Mouse (Mus musculus) neural tube, embryonic 10.5 days (tissue): ENCODE measurements at regions not wholly inside any gene's neighbourhood (a gene's known extent, or its start where the extent isn't known, plus 50 kb on each side); places are given as distances from the start of the nearest gene placed in this dataset.

Experiments used
- DNase-seq: peaks from one replicate; pipeline ENCODE4 v3.0.0-alpha.2; 2017; ENCODE audit warnings: low spot score; ENCODE audit errors: extremely low spot score

GRCm38 (mm10) chr14:105783428-105783827 is 113.2 kb downstream of the Spry2 start:
- no peak for DNase-seq

- no peak for DNase-seq
These were observed 116.9 kb downstream of the Spry2 start for GRCm38 (mm10) chr14:105779760-105780159.

DNA sequence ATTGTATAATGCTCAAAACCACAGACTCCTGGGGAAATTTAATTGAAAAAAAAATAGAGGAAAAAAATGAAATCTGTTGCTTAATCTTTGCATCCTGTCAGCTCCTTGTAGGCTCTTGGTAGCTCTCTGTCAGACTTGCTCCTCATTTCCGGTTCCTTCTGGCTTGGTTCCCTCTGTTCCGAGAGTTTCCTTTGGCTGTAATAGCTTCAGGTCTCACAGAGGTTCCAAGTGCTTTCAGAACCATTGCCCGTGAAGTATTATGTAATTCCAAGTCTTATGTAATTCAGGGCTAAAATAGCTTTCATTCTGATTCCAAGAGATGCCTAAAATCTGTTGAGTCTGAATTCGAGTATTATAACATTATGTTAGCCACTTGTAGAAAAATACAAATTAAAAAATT is 117.3 kb downstream of the Spry2 start:
- no peak for DNase-seq

DNA sequence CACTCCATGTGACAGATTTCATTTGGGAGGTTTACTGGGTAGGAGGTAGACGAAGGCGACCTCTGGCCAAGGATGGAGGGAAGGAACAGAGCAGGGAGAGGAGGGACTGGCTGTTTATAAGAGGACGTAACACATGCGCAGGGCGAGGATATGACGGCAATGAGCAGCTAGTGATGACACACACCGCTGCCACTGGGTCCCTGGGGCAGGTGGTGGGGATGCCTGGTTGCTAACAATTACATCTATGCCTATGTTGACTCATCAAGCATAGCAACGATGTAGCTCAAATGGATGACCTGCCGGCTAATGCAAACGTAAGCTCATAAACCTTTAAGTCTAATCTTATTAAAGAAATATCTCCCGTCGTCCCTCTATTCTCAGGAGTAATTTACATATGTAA is 122.9 kb downstream of the Spry2 start:
- no peak for DNase-seq

- DNase-seq = no peak
These were observed 129.5 kb downstream of the Spry2 start for GRCm38 (mm10) chr14:105767100-105767499.

DNA sequence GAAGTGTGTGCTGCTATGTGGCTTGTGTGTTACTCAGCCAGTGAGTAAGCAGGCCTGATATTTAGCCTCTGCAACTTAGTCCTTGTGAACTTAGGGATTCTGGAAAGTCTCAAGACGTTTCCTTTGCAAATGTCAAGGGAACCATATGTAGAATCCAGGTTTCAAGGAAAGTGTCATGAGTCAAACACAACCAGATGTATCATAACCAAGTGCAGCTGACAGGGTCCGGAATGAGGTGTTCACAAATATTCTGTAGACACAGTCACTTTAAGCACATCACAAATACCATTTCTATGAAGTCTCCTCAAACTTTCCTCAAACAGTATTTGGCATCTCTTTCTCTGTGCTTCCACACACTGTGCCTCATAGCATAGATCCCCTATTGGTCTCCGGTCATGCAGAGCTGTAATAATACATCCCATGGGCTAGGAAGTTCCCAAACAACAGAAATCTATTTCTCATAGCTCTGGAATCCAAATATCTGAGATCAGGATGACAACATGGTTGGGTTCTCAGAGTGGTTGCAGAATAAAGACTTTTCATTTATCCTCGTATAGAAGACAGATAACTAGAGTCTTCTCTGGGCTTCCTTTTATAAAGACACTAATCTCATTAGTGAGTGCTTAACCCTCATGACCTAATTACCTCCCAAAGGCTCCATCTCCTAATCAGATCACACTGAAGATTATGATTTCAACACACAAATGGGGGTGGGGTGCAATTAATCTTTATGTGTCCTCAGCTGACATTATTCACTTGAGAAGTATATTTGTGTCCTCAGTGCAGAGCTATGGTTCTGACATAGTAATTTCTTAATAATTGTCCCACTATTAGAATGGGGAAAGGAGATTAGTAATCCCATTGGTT is 143.9 kb downstream of the Spry2 start:
- no peak for DNase-seq

- DNase-seq = no peak
These were observed 144.9 kb downstream of the Spry2 start for GRCm38 (mm10) chr14:105751762-105752161.

- DNase-seq = no peak
These were observed 152.0 kb downstream of the Spry2 start for GRCm38 (mm10) chr14:105744578-105744977.

DNA sequence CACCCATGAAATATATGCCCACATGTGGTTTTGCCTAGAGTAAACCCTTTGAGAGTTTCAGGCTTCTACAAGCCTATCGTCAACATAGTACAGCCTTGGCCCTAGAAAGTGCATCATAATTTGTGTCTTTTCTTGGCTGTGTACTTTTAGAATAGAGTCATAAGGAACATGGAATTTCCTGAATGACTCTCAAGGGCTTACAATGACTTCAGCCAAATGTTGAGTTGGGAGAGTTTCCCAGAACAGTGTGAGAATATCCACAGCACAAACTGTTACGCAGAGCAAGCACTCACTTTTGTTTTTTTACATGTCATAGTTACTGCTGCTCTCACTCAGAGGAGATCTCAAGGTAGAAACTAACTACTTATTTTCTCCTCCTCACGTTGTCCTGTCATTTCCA is 152.5 kb downstream of the Spry2 start:
- no peak for DNase-seq

DNA sequence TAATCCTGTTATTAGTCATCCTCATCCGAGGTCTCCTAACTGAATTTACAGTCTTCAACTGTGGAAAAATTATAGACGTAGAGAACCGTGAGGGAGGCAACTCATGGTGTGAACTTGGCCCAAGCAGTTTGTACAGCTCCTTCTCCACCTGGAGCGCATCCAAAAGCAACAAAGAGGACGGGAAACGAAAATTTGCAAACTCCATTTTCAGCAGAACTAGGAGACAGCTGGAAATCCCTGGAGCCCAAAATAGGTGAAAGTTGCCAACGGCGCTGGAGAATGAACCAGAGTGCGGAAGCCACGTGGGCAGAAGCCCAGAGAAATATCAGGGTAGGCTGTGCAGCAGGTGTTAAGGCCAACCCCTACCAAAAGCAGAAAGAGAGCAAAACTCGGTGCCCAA is 155.7 kb downstream of the Spry2 start:
- DNase-seq = no peak

- DNase-seq = no peak
These were observed 158.1 kb downstream of the Spry2 start for GRCm38 (mm10) chr14:105738568-105738967.

GRCm38 (mm10) chr14:105736352-105736751 is 160.3 kb downstream of the Spry2 start:
- DNase-seq = no peak

DNA sequence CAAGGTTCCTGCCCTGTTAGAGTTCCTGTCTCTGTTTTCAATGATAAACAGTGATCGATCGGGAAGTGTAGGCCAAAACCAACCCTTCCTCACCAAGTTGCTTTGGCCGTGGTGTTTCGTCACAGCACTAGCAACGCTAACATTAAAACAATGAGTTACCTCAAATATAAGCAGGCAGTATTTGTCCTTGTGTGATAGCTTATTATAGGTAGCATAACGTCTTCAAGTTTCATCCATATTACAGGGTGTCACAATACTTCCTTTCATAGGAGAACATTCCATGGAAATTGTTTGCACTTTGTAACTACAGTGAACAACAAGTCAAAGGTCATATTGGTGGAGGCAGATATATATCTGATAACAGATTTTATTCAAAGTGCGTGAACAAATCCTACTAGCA is 162.3 kb downstream of the Spry2 start:
- no peak for DNase-seq

- DNase-seq = no peak
These were observed 163.4 kb downstream of the Spry2 start for GRCm38 (mm10) chr14:105733013-105733728.

DNA sequence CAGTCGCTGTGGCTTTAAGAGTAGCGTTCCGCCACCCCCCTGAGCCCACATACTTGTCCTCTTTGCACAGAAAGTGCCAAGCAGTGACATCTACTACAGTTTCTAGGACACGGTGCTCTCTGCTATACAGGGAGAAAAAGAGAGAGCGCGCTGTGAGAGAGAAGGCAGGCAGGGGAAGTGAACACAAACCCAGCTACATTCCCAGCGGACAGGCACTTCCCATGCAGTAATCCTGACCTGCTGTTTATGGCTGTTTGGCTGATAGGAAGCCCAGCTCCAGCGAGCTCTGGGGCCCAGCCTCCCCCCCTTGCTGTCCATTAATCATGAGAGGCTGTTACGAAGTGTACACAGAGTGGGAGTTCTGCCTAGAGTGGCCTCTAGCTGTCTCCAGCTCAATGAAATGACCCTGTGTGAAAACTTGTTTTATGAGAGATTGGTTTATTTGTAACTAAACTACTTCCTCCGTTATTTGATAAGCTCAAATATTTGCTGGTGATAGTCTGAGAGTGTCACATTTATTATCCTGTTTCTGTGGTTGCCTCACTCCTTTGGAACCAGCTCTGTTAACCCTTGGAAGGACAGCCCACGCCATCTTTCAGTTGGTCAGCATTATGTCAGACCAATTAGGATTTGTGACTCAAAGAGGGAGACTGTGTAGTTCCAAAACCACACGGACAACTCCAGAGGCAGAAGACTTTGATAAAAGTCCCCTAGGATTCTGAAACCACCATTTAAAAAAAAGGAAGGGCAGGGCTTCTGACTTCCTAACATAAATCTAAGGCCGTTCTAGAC is 164.2 kb downstream of the Spry2 start:
- DNase-seq = peak; percentile 83

GRCm38 (mm10) chr14:105730786-105731185 is 165.8 kb downstream of the Spry2 start:
- DNase-seq = peak; percentile 24

- no peak for DNase-seq
These were observed 167.8 kb downstream of the Spry2 start for GRCm38 (mm10) chr14:105728841-105729240.

DNA sequence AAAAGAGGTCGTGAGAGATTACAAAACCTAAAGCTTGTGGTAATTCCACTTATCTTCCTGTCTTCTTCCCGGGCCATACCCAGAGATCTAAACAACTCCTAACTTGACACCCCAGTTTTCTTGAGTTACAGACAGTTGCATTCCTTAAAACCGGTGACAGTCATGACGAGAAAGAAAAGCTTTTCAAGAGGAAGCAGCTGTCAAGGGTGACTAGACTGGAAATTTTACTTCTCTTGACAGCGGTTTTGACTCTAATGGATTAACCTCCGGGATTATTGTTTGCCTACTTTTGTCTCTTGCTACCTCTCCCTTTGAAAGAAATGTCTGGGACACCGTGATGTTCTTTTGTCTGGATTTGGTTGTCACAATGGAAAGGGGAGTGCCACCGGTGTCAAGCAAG is 170.9 kb downstream of the Spry2 start:
- no peak for DNase-seq

- no peak for DNase-seq
These were observed 173.7 kb downstream of the Spry2 start for GRCm38 (mm10) chr14:105722923-105723322.

GRCm38 (mm10) chr14:105721576-105721975 is 175.0 kb downstream of the Spry2 start:
- no peak for DNase-seq

DNA sequence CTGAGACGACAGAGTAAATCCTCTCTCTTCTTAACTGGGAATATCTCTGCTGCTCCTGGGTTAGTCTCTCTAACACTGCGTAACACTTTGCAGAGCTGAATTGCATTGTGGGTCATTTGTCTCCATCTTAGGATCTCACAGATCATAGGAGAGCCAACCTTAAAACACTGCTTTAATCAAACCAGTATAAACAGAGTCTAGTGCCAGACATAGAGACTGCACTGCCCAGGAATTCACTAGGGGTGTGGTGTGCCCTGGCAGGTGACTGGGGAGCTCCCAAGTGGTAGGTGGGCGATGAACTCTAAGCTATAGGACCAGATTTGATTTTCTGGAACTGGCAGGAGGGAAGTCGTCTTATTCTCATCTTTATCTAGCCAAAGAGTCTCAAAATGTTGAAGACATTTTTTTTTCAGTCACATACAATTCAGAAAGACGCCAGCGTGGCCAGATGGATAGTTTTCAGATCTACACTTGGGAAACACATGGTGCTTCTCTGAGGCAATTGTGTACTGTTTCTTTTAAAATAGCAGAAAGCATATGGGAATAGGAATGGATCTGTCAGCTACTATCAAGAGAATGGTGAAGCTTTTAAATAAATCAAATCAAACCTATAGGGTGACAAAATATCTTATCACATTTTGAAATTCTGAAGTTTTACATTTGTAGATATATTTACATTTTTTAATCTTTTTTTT is 175.7 kb downstream of the Spry2 start:
- DNase-seq = no peak
